Mouse (Mus musculus) forebrain, embryonic 12.5 days (tissue): ENCODE measurements around the gene Pamr1. TPM values are rescaled to one million over a fixed set of nuclear protein-coding genes. Genes with fewer than 3 reads are reported as not detected.

Source experiments
- ATAC-seq: fragments of 200-750 bp; cut with Nextera tagmentation; 2 replicates; pipeline ENCODE4 v1.8.0; 2017; ENCODE audit warnings: moderate TSS enrichment; ENCODE audit not compliant: low FRiP score
- H3K27ac ChIP-seq: fragments of 300-500 bp; sonication (generic); 2 replicates; pipeline ENCODE4 v1.5.1; 2016; ENCODE audit warnings: mild to moderate bottlenecking
- H3K27me3 ChIP-seq: fragments of 300-500 bp; sonication (generic); 2 replicates; pipeline ENCODE4 v1.6.1; 2016; ENCODE audit warnings: mild to moderate bottlenecking
- H3K36me3 ChIP-seq: fragments of 300-500 bp; sonication (generic); replicated peaks from 2 replicates; pipeline ENCODE4 v1.6.1; 2016; ENCODE audit warnings: mild to moderate bottlenecking
- H3K4me1 ChIP-seq: fragments of 300-500 bp; sonication (generic); 2 replicates; pipeline ENCODE4 v1.6.1; 2016
- H3K4me2 ChIP-seq: fragments of 300-500 bp; sonication (generic); 2 replicates; pipeline ENCODE4 v1.6.1; 2016; ENCODE audit warnings: mild to moderate bottlenecking, moderate library complexity
- H3K4me3 ChIP-seq: fragments of 300-500 bp; sonication (generic); replicated peaks from 2 replicates; pipeline ENCODE4 v1.5.1; 2016; ENCODE audit warnings: mild to moderate bottlenecking
- H3K9ac ChIP-seq: fragments of 300-500 bp; sonication (generic); 2 replicates; pipeline ENCODE4 v1.6.1; 2016; ENCODE audit warnings: mild to moderate bottlenecking
- H3K9me3 ChIP-seq: fragments of 300-500 bp; sonication (generic); 2 replicates; pipeline ENCODE4 v1.6.1; 2016
- WGBS: fragments of 180-500 bp; shearing (Covaris S2); methylation state at CpG from one replicate; pipeline ENCODE4 v1.1.7; 2016; 5-methylcytosine and 5-hydroxymethylcytosine counted together
- polyA plus RNA-seq: library from polyadenylated mRNA; unstranded; fragments of >200 nt; fragmentation: Nextera tagmentation; extraction: Ambion mirVana; gene quantifications from 2 replicates; pipeline ENCODE4 v1.2.1, GENCODE M21; 2016

Gene Pamr1
- polyA plus RNA-seq, 1 experiment from 2014 or later: 2.1 TPM

GRCm38 (mm10) chr2:102650322-102650721 is 100.5 kb downstream of the Pamr1 start:
- ATAC-seq: no peak
- 85% methylated on average over 4 of the region's 4 CpGs for WGBS

DNA sequence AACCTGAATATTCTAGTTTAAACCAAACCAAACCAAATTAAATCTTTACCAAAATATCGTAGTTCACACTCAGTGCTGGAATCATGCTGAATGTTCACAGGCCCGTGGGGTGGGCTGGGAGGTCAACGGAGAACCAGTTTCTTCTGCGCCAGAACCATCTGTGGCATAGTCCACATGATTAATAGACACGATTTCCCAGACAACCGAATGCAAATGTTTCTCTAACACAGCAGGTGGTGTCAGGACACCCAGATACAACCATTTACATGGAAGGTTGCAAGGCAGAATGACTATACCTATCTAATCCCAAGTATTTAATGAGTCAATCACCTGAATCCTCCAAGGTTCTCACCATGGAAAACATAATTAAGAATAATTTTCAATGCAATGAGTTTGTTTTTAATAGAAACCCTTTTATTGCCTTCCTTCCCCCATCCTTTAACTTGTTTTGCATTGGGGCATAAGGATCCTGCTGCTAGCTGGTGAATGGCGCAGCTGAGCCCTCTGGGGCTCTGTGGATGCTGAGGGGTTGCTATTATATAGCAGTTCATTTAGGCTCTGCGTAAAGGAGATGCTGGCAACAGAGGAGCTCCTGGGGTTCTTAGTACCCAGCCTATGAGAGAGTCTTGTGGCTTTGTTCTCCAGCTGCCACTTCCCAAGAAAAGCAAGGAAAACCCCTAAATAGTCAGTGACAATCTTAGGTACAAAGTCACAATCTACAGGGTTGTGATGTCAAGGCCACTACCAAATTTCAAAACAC is 106.3 kb downstream of the Pamr1 start:
- ATAC-seq: peak; percentile 41
- H3K27ac ChIP-seq: peak overlapping the region; percentile 93; the same call in 1 of the 2 replicates

More at GRCm38 (mm10) chr2:102650322-102650721, 100.5 kb downstream of the Pamr1 start:
- Histone ChIP-seq H3K27me3 (no peaks in the 10 kb centered on the region), H3K4me2 (no peak overlapping the region), H3K4me1 (no peaks in the 10 kb centered on the region), H3K4me3 (no peak overlapping the region), H3K9ac (no peak overlapping the region), H3K9me3 (no peaks in the 10 kb centered on the region), H3K36me3 (no peaks in the 10 kb centered on the region), H3K27ac (no peak overlapping the region)

GRCm38 (mm10) chr2:102657726-102658125 is 107.9 kb downstream of the Pamr1 start:
- Histone ChIP-seq H3K27me3 (peaks cover 9% of the 10 kb centered on the region), H3K4me2 (peak overlapping the region; percentile 90), H3K36me3 (no peaks in the 10 kb centered on the region), H3K4me1 (peaks cover 55% of the 10 kb centered on the region), H3K4me3 (peak overlapping the region; percentile 74), H3K9ac (peak overlapping the region; percentile 59; the same call in 1 of the 2 replicates), H3K9me3 (no peaks in the 10 kb centered on the region), H3K27ac (peak overlapping the region; percentile 93)
- peak; percentile 19; the same call in 1 of the 2 replicates for ATAC-seq
- WGBS: 8% methylated on average over 7 of the region's 7 CpGs

More for the DNA sequence above, 106.3 kb downstream of the Pamr1 start:
- H3K9ac ChIP-seq: no peak overlapping the region
- no peak overlapping the region for H3K4me3 ChIP-seq
- H3K4me2 ChIP-seq: no peak overlapping the region
- peaks cover 9% of the 10 kb centered on the region for H3K27me3 ChIP-seq
- no peaks in the 10 kb centered on the region for H3K36me3 ChIP-seq
- peaks cover 40% of the 10 kb centered on the region for H3K4me1 ChIP-seq
- 29% methylated on average over 8 of the region's 8 CpGs for WGBS
- H3K9me3 ChIP-seq: no peaks in the 10 kb centered on the region

GRCm38 (mm10) chr2:102658163-102658660 is 108.4 kb downstream of the Pamr1 start, which contains the start of gene Slc1a2:
Slc1a2 (plus strand) TSS chr2:102658659.
- Histone ChIP-seq H3K4me2 (peak within 1 kb of the TSS; percentile 90), H3K4me3 (peak within 1 kb of the TSS; percentile 74), H3K9me3 (no peaks in the 10 kb centered on the region), H3K27me3 (peaks cover 9% of the 10 kb centered on the region), H3K9ac (peak within 1 kb of the TSS; percentile 81), H3K27ac (peak within 1 kb of the TSS; percentile 93), H3K36me3 (no peaks in the 10 kb centered on the region), H3K4me1 (peaks cover 60% of the 10 kb centered on the region)
- WGBS: 2% methylated on average over 20 of the region's 20 CpGs
- ATAC-seq: peak; percentile 58

DNA sequence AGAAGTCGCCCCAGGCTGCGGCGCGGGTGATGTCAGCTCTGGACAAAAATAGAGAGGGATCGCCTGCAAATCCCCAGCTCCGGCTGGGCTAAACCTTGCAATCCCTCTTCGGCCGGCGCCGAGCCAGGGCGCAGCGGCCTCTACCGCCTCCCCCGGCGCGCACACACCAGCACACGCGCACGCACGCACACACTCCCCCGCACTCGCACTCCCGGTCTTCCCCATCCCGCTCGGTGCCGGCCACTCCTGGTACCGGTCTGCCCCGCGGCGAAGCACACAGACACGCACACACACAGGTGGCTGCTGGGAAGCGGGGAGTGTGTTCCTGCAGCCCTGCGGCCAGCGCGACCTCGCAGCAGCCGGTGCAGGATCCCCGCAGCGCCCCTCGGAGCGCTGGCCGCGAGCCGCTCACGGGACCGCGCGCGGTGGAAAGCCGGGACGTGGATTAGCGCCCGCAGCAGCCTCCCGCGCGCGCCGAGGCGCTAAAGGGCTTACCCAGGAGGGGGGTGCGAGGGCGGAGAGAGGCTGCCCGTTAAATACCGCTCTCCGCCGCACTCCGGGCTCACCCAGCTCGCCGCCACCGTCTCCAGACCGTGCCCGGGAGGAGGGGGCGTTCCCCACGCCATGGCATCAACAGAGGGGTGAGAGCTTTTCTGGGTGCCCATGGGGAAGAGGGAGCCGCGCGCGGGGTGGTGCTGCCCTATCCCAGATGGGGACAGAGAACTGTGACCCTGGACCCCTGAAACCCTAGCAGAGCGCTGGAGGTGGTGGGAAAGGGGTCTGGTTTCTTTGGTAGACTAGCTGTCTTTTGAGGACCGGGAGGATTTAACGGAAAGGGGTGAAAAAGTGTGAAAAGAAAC is 109.1 kb downstream of the Pamr1 start:
- peaks cover 66% of the 10 kb centered on the region for H3K4me1 ChIP-seq
- WGBS: under 1% methylated on average over 75 of the region's 80 CpGs
- peak overlapping the region; percentile 81 for H3K9ac ChIP-seq
- peak; percentile 78 for ATAC-seq
- H3K27ac ChIP-seq: peak overlapping the region; percentile 93
- H3K4me2 ChIP-seq: peak overlapping the region; percentile 90
- peak overlapping the region; percentile 74 for H3K4me3 ChIP-seq
- peaks cover 9% of the 10 kb centered on the region for H3K27me3 ChIP-seq
- no peaks in the 10 kb centered on the region for H3K9me3 ChIP-seq
- H3K36me3 ChIP-seq: no peaks in the 10 kb centered on the region

DNA sequence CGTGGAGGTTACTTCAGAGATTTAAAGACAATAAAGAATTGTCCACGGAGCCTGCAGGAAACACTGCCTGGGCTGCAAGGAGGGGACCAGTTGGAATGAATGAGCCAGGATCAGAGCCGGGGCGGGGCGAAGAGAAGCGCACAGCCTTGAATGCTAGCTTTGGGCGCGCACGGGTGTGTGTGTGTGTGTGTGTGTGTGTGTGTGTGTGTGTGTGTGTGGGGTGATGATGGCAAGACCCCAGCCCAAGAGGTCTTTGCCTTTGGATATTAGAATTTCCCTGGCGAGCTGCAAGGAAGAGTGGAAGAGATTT is 109.7 kb downstream of the Pamr1 start:
- H3K9me3 ChIP-seq: no peaks in the 10 kb centered on the region

GRCm38 (mm10) chr2:102661052-102661451 is 111.2 kb downstream of the Pamr1 start:
- Histone ChIP-seq H3K4me2 (peak overlapping the region; percentile 90), H3K4me1 (peaks cover 66% of the 10 kb centered on the region), H3K9ac (no peak overlapping the region), H3K9me3 (no peaks in the 10 kb centered on the region), H3K27me3 (peaks cover 9% of the 10 kb centered on the region), H3K36me3 (no peaks in the 10 kb centered on the region), H3K27ac (no peak overlapping the region), H3K4me3 (no peak overlapping the region)
- 48% methylated on average over 2 of the region's 2 CpGs for WGBS
- ATAC-seq: no peak

More for the DNA sequence above, 109.7 kb downstream of the Pamr1 start:
- Histone ChIP-seq H3K4me2 (peak overlapping the region; percentile 90), H3K27ac (peak overlapping the region; percentile 93), H3K36me3 (no peaks in the 10 kb centered on the region), H3K4me1 (peaks cover 72% of the 10 kb centered on the region), H3K4me3 (peak overlapping the region; percentile 74), H3K9ac (peak overlapping the region; percentile 81), H3K27me3 (peaks cover 9% of the 10 kb centered on the region)
- 2% methylated on average over 10 of the region's 10 CpGs for WGBS
- ATAC-seq: peak; percentile 39; the same call in 1 of the 2 replicates

- WGBS: 34% methylated on average over 9 of the region's 9 CpGs
- H3K4me2 ChIP-seq: peak overlapping the region; percentile 90
- peak overlapping the region; percentile 83 for H3K27ac ChIP-seq
- no peaks in the 10 kb centered on the region for H3K36me3 ChIP-seq
- no peaks in the 10 kb centered on the region for H3K9me3 ChIP-seq
- H3K4me1 ChIP-seq: peaks cover 51% of the 10 kb centered on the region
- peaks cover 9% of the 10 kb centered on the region for H3K27me3 ChIP-seq
- H3K4me3 ChIP-seq: no peak overlapping the region
- 0 out of 2 replicates have a peak overlapping the region, but pooled peaks have one; percentile 12 for H3K9ac ChIP-seq
- ATAC-seq: no peak
Measured at GRCm38 (mm10) chr2:102662911-102663310, 113.1 kb downstream of the Pamr1 start.

GRCm38 (mm10) chr2:102663339-102663738 is 113.5 kb downstream of the Pamr1 start:
- peaks cover 48% of the 10 kb centered on the region for H3K4me1 ChIP-seq
- peak overlapping the region; percentile 90 for H3K4me2 ChIP-seq
- 6% methylated on average over 6 of the region's 6 CpGs for WGBS
- ATAC-seq: peak; percentile 30; the same call in 1 of the 2 replicates
- peak overlapping the region; percentile 83 for H3K27ac ChIP-seq
- 0 out of 2 replicates have a peak overlapping the region, but pooled peaks have one; percentile 12 for H3K9ac ChIP-seq
- H3K36me3 ChIP-seq: no peaks in the 10 kb centered on the region
- no peaks in the 10 kb centered on the region for H3K9me3 ChIP-seq
- H3K27me3 ChIP-seq: peaks cover 9% of the 10 kb centered on the region
- no peak overlapping the region for H3K4me3 ChIP-seq

DNA sequence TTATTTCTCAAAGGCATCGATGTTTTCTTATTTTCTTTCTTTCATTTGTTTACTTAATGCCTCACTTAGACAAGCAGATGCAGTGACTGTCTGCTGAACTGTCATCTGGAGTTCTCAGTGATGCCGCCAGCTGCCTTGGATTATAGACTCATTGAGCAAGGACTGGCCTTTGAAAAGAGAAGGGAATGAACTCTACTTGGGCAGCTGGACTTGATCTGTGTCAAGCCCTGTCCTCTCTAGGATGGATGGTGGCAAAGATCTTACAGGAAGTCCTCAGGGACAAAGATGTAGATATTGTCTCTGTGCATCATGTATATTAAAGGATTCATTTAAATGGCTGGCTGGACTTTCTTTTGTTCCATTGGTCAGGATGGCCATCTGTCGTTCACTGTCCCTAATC is 114.1 kb downstream of the Pamr1 start:
- Histone ChIP-seq H3K9me3 (no peaks in the 10 kb centered on the region), H3K4me2 (peak overlapping the region; percentile 90; the same call in 1 of the 2 replicates), H3K4me3 (no peak overlapping the region), H3K27ac (peak overlapping the region; percentile 75), H3K4me1 (peaks cover 48% of the 10 kb centered on the region), H3K27me3 (peaks cover 9% of the 10 kb centered on the region), H3K9ac (no peak overlapping the region), H3K36me3 (no peaks in the 10 kb centered on the region)
- ATAC-seq: no peak
- 49% methylated on average over 3 of the region's 3 CpGs for WGBS

DNA sequence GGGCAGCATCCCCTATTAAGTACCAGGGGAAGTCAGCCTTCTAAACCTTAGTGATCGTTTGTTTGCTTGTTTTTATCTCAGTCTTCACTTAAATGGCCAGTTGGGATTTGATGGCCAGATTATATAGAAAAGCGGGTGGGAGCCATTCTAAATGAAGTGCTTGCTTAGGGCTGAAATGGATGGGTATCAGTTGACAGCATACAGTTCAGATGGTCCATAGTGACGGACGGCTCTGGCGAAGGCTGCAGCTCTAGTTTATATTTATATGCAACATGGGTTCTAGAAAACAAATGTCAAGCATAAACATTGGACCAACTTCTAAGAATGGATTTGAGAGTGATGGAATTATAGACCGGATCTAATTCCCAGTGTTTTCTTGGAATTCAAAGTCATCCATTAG is 118.2 kb downstream of the Pamr1 start:
- Histone ChIP-seq H3K4me2 (no peak overlapping the region), H3K9ac (no peak overlapping the region), H3K9me3 (no peaks in the 10 kb centered on the region), H3K4me1 (peaks cover 23% of the 10 kb centered on the region), H3K36me3 (no peaks in the 10 kb centered on the region), H3K4me3 (no peak overlapping the region), H3K27me3 (no peaks in the 10 kb centered on the region), H3K27ac (no peak overlapping the region)
- no peak for ATAC-seq
- 89% methylated on average over 6 of the region's 6 CpGs for WGBS

GRCm38 (mm10) chr2:102669580-102669979 is 119.8 kb downstream of the Pamr1 start:
- H3K9ac ChIP-seq: no peak overlapping the region
- no peak overlapping the region for H3K4me3 ChIP-seq
- H3K4me2 ChIP-seq: no peak overlapping the region
- H3K27me3 ChIP-seq: no peaks in the 10 kb centered on the region
- H3K4me1 ChIP-seq: peaks cover 17% of the 10 kb centered on the region
- H3K27ac ChIP-seq: no peak overlapping the region
- no peaks in the 10 kb centered on the region for H3K36me3 ChIP-seq
- ATAC-seq: no peak
- H3K9me3 ChIP-seq: no peaks in the 10 kb centered on the region
- 42% methylated on average over 6 of the region's 6 CpGs for WGBS
